Mouse (Mus musculus) brain, embryonic 14.5 days (tissue): Measurements from ENCODE around the gene Dpf3.

Experiments
- CTCF ChIP-seq: fragments of 200-500 bp; IDR thresholded peaks from 2 replicates; pipeline ENCODE4 v1.5.1; 2012; ENCODE audit warnings: inconsistent platforms, mild to moderate bottlenecking, moderate library complexity, borderline replicate concordance; ENCODE audit not compliant: insufficient read depth, insufficient read length; ENCODE audit errors: extremely low read depth
- POLR2A ChIP-seq: fragments of 200-500 bp; IDR thresholded peaks from 2 replicates; pipeline ENCODE4 v1.6.1; 2012; ENCODE audit warnings: mild to moderate bottlenecking, inconsistent platforms, borderline replicate concordance; ENCODE audit not compliant: poor library complexity, insufficient read depth, insufficient read length, severe bottlenecking; ENCODE audit errors: extremely low read depth

GRCm38 (mm10) chr12:83369416-83369815 lies 118.1 kb downstream of the Dpf3 start:
- TF ChIP-seq CTCF: no peak
- TF ChIP-seq POLR2A: no peak
